Mouse (Mus musculus) embryonic fibroblast, embryonic 13.5 days (primary cell): ENCODE results near the gene Eml2.

Experiments
- CTCF ChIP-seq: IDR thresholded peaks from 2 replicates; pipeline ENCODE4 v1.5.1; 2011; ENCODE audit warnings: mild to moderate bottlenecking, control low read depth, low read length, moderate library complexity, borderline replicate concordance; ENCODE audit not compliant: insufficient read depth
- POLR2A ChIP-seq: IDR thresholded peaks from 2 replicates; pipeline ENCODE4 v1.6.1; 2011; ENCODE audit warnings: low read depth, mild to moderate bottlenecking, control low read depth, low read length, moderate library complexity

DNA sequence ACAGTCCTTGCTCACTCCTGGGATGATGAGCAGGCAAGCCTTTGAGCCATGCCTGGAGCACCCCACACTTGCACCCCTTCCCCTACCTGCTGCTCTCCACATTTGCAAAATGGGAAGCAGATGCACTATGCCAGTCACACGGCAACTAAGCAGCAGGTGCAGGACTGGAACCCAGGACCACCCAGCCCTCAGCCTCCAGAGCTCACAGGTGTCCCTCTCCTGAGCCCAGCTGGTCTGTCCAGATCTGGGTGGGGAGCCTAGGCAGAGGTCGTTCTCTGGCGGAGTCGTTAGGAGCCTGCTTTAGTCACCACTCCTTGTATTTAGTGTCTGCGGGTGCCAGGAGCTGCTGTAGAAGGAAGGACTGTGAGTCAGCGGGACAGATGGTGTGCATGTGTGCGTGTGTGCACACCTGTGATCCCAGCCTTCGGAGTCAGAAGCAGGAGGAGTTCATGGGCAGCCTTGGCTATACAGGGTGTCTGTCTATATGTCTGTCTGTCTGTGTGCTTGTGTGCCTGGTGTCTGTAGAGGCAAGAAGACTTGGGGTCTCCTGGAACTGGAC is 64.8 kb downstream of the Eml2 start:
- no peak for TF ChIP-seq CTCF
- no peak for TF ChIP-seq POLR2A
